Mouse (Mus musculus) brain, embryonic 14.5 days (tissue): Measurements from ENCODE around the gene Slc16a8. TPM values are rescaled to one million over a fixed set of nuclear protein-coding genes. Genes with fewer than 3 reads are reported as not detected.
A peak's percentile ranks its signal among the peaks of the same experiment; 100 is the strongest.

Source experiments
- DNase-seq: peaks from one replicate; pipeline ENCODE4 v3.0.0-alpha.2; 2011; ENCODE audit warnings: low read depth
- CTCF ChIP-seq: fragments of 200-500 bp; IDR thresholded peaks from 2 replicates; pipeline ENCODE4 v1.5.1; 2012; ENCODE audit warnings: inconsistent platforms, mild to moderate bottlenecking, moderate library complexity, borderline replicate concordance; ENCODE audit not compliant: insufficient read depth, insufficient read length; ENCODE audit errors: extremely low read depth
- POLR2A ChIP-seq: fragments of 200-500 bp; IDR thresholded peaks from 2 replicates; pipeline ENCODE4 v1.6.1; 2012; ENCODE audit warnings: mild to moderate bottlenecking, inconsistent platforms, borderline replicate concordance; ENCODE audit not compliant: poor library complexity, insufficient read depth, insufficient read length, severe bottlenecking; ENCODE audit errors: extremely low read depth
- polyA plus RNA-seq: library from polyadenylated mRNA; depleted of rRNA; stranded (reverse); fragments of >200 nt; gene quantifications from 2 replicates; pipeline ENCODE4 v1.2.3, GENCODE M21; 2012

The Slc16a8 gene
- polyA plus RNA-seq, 1 experiment = 0.37 TPM

- TF ChIP-seq POLR2A (no peak), CTCF (no peak)
- DNase-seq = no peak
Observed at GRCm38 (mm10) chr15:79280850-79281249, 26.3 kb upstream of the Slc16a8 start.

- TF ChIP-seq POLR2A (no peak), CTCF (peak; percentile 57; the same call in 1 of the 2 replicates)
Observed at GRCm38 (mm10) chr15:79280209-79280608, 25.6 kb upstream of the Slc16a8 start.

GRCm38 (mm10) chr15:79277728-79278127, 23.2 kb upstream of the Slc16a8 start:
- peak; percentile 14 for DNase-seq
- TF ChIP-seq CTCF (no peak), POLR2A (no peak)

More at GRCm38 (mm10) chr15:79280209-79280608, 25.6 kb upstream of the Slc16a8 start:
- DNase-seq = no peak

GRCm38 (mm10) chr15:79273020-79273419, 18.5 kb upstream of the Slc16a8 start:
- DNase-seq = no peak
- TF ChIP-seq POLR2A (no peak), CTCF (no peak)

- peak; percentile 58 for DNase-seq
- TF ChIP-seq CTCF = peak; percentile 74
- no peak for TF ChIP-seq POLR2A
Observed at GRCm38 (mm10) chr15:79271124-79271746, 16.7 kb upstream of the Slc16a8 start.

GRCm38 (mm10) chr15:79270317-79271123, 16.0 kb upstream of the Slc16a8 start:
- no peak for TF ChIP-seq POLR2A
- no peak for TF ChIP-seq CTCF
- DNase-seq = peak; percentile 89

GRCm38 (mm10) chr15:79268521-79268920, 14.0 kb upstream of the Slc16a8 start:
- no peak for TF ChIP-seq CTCF
- no peak for DNase-seq

- TF ChIP-seq CTCF (no peak), POLR2A (no peak)
- DNase-seq = no peak
Observed at GRCm38 (mm10) chr15:79265384-79265783, 10.8 kb upstream of the Slc16a8 start.

- TF ChIP-seq CTCF = no peak
- no peak for TF ChIP-seq POLR2A
- DNase-seq = no peak
Observed at GRCm38 (mm10) chr15:79263726-79264125, 9.2 kb upstream of the Slc16a8 start.

- no peak for DNase-seq
- TF ChIP-seq CTCF (no peak), POLR2A (no peak)
Observed at GRCm38 (mm10) chr15:79262786-79263309, 8.3 kb upstream of the Slc16a8 start.

- TF ChIP-seq POLR2A = no peak
- peak; percentile 49; the same call in 1 of the 2 replicates for TF ChIP-seq CTCF
Observed at GRCm38 (mm10) chr15:79262375-79262774, 7.8 kb upstream of the Slc16a8 start.

More at GRCm38 (mm10) chr15:79262375-79262774, 7.8 kb upstream of the Slc16a8 start:
- peak; percentile 50 for DNase-seq
